Mouse (Mus musculus) myocyte (in vitro differentiated cells): ENCODE data around the gene Tcl1b3. TPM values are rescaled to one million over a fixed set of nuclear protein-coding genes. Genes with fewer than 3 reads are reported as not detected.
"Not testable (repeated sequence)": the region's sequence is repeated elsewhere in the genome, so short reads cannot be mapped to it uniquely, and the experiment has no call there.

Experiments used
- H3K27me3 ChIP-seq: one replicate; pipeline ENCODE4 v1.6.1; 2011; ENCODE audit not compliant: control insufficient read depth, insufficient read depth, insufficient read length
- H3K36me3 ChIP-seq: one replicate; pipeline ENCODE4 v1.6.1; 2011; ENCODE audit not compliant: control insufficient read depth, insufficient read depth
- H3K4me2 ChIP-seq: one replicate; pipeline ENCODE4 v1.6.1; 2011; ENCODE audit warnings: low read depth, control low read depth
- H3K4me3 ChIP-seq: one replicate; pipeline ENCODE4 v1.5.1; 2011; ENCODE audit warnings: mild to moderate bottlenecking, control low read depth, moderate library complexity
- H3K79me2 ChIP-seq: one replicate; pipeline ENCODE4 v1.6.1; 2011; ENCODE audit not compliant: control insufficient read depth, insufficient read depth
- H3ac ChIP-seq: one replicate; pipeline ENCODE4 v1.6.1; 2011; ENCODE audit not compliant: control insufficient read depth, insufficient read length
- CEBPB ChIP-seq: IDR thresholded peaks from 2 replicates; pipeline ENCODE4 v1.6.1; 2011; ENCODE audit warnings: mild to moderate bottlenecking, moderate library complexity; ENCODE audit not compliant: poor library complexity, insufficient read depth, severe bottlenecking
- E2F4 ChIP-seq: IDR thresholded peaks from one replicate; pipeline ENCODE4 v1.6.1; 2011; ENCODE audit warnings: mild to moderate bottlenecking, control low read depth, moderate library complexity; ENCODE audit not compliant: insufficient read depth
- MAX ChIP-seq: IDR thresholded peaks from one replicate; pipeline ENCODE4 v1.6.1; 2011; ENCODE audit warnings: low read depth, mild to moderate bottlenecking, control low read depth
- MYOD1 ChIP-seq, 3 experiments: IDR thresholded peaks; one replicate each; pipeline ENCODE4 v1.6.1; 2011; ENCODE audit warnings: control low read depth in 2 of 3, low read depth in 2 of 3, mild to moderate bottlenecking in 2 of 3, moderate library complexity in 1 of 3; ENCODE audit not compliant: insufficient read length in 2 of 3, control insufficient read depth in 1 of 3
- MYOG ChIP-seq, 3 experiments: IDR thresholded peaks; one replicate each; pipeline ENCODE4 v1.6.1; 2011; ENCODE audit warnings: control low read depth in 2 of 3, low read depth in 2 of 3, mild to moderate bottlenecking in 2 of 3; ENCODE audit not compliant: insufficient read length in 2 of 3, control insufficient read depth in 1 of 3, insufficient read depth in 1 of 3
- POLR2A ChIP-seq: IDR thresholded peaks from one replicate; pipeline ENCODE4 v1.6.1; 2011; ENCODE audit warnings: low read depth, mild to moderate bottlenecking, control low read depth, moderate library complexity; ENCODE audit not compliant: insufficient read length
- POLR2AphosphoS2 ChIP-seq: IDR thresholded peaks from one replicate; pipeline ENCODE4 v1.6.1; 2011; ENCODE audit warnings: low read depth, control low read depth; ENCODE audit not compliant: insufficient read length
- REST ChIP-seq: IDR thresholded peaks from one replicate; pipeline ENCODE4 v1.6.1; 2011; ENCODE audit warnings: mild to moderate bottlenecking, control low read depth, moderate library complexity; ENCODE audit not compliant: insufficient read depth, insufficient read length
- SRF ChIP-seq: IDR thresholded peaks from one replicate; pipeline ENCODE4 v1.6.1; 2011; ENCODE audit warnings: low read depth; ENCODE audit not compliant: control insufficient read depth, insufficient read length
- TCF12 ChIP-seq: IDR thresholded peaks from one replicate; pipeline ENCODE4 v1.6.1; 2011; ENCODE audit warnings: mild to moderate bottlenecking, control low read depth; ENCODE audit not compliant: poor library complexity, insufficient read depth, severe bottlenecking
- TCF3 ChIP-seq: IDR thresholded peaks from one replicate; pipeline ENCODE4 v1.6.1; 2011; ENCODE audit warnings: low read depth, control low read depth; ENCODE audit not compliant: insufficient read length
- USF1 ChIP-seq: IDR thresholded peaks from one replicate; pipeline ENCODE4 v1.6.1; 2011; ENCODE audit warnings: low read depth, mild to moderate bottlenecking, control low read depth, moderate library complexity
- polyA plus RNA-seq: library from polyadenylated mRNA; unstranded; fragments of >200 nt; fragmentation: generic; extraction: Trizol; gene quantifications from one replicate; pipeline ENCODE4 v1.2.1, GENCODE M21; 2012; ENCODE audit warnings: missing spikeins

The Tcl1b3 gene
- polyA plus RNA-seq, result not detected

- H3K27me3 ChIP-seq, result not testable (repeated sequence)
These were observed at the start of gene Tcl1b3 for GRCm38 (mm10) chr12:105190743-105191142. Gene Tcl1b3 (plus strand): TSS chr12:105191043.

GRCm38 (mm10) chr12:105143096-105143495 is 47.7 kb upstream of the Tcl1b3 start:
- Histone ChIP-seq H3K4me2 (no peak overlapping the region), H3ac (no peak overlapping the region), H3K27me3 (no peaks in the 10 kb centered on the region), H3K4me3 (no peak overlapping the region), H3K36me3 (no peaks in the 10 kb centered on the region), H3K79me2 (no peaks in the 10 kb centered on the region)
- TF ChIP-seq TCF12, result no peak

More at GRCm38 (mm10) chr12:105190743-105191142, at the start of gene Tcl1b3:
- not testable (repeated sequence) for H3K4me2 ChIP-seq, H3K79me2 ChIP-seq, H3ac ChIP-seq, H3K36me3 ChIP-seq, H3K4me3 ChIP-seq

GRCm38 (mm10) chr12:105144928-105145327 is 45.9 kb upstream of the Tcl1b3 start:
- H3K4me2 ChIP-seq, H3K27me3 ChIP-seq, H3K36me3 ChIP-seq, H3K4me3 ChIP-seq, H3K79me2 ChIP-seq, H3ac ChIP-seq: not testable (repeated sequence)

GRCm38 (mm10) chr12:105145714-105146113 is 45.1 kb upstream of the Tcl1b3 start, which contains the start of gene Tcl1b2:
Gene Tcl1b2 (plus strand): TSS chr12:105146014.
- H3K27me3 ChIP-seq, result no peaks in the 10 kb centered on the region
- no peak for TF ChIP-seq TCF3
- TF ChIP-seq MAX, result no peak
- H3K4me3 ChIP-seq, result no peak within 1 kb of the TSS
- no peaks in the 10 kb centered on the region for H3K79me2 ChIP-seq
- H3K4me2 ChIP-seq, result no peak within 1 kb of the TSS
- H3ac ChIP-seq, result no peak within 1 kb of the TSS
- no peaks in the 10 kb centered on the region for H3K36me3 ChIP-seq

- not testable (repeated sequence) for H3K36me3 ChIP-seq, H3ac ChIP-seq, H3K27me3 ChIP-seq
These were observed 35.6 kb upstream of the Tcl1b3 start for GRCm38 (mm10) chr12:105155286-105155685.

GRCm38 (mm10) chr12:105158842-105159241 is 32.0 kb upstream of the Tcl1b3 start:
- Histone ChIP-seq H3ac (no peak overlapping the region), H3K36me3 (no peaks in the 10 kb centered on the region), H3K4me2 (no peak overlapping the region), H3K79me2 (no peaks in the 10 kb centered on the region), H3K4me3 (no peak overlapping the region), H3K27me3 (no peaks in the 10 kb centered on the region)
- TF ChIP-seq REST (no peak), E2F4 (no peak), USF1 (no peak), MYOD1 (IDR thresholded peaks at IDR 0.05; ENCODE audit: control insufficient read depth in 1 of 3, insufficient read length in 2 of 3, low read depth in 2 of 3) (no peak), POLR2AphosphoS2 (no peak), MAX (no peak), SRF (no peak), MYOG (IDR thresholded peaks at IDR 0.05; ENCODE audit: control insufficient read depth in 1 of 3, insufficient read depth in 1 of 3, insufficient read length in 2 of 3, low read depth in 2 of 3) (no peak), TCF12 (no peak), POLR2A (no peak)

More at GRCm38 (mm10) chr12:105155286-105155685, 35.6 kb upstream of the Tcl1b3 start:
- H3K4me3 ChIP-seq, H3K4me2 ChIP-seq, H3K79me2 ChIP-seq: not testable (repeated sequence)

GRCm38 (mm10) chr12:105159390-105159789 is 31.5 kb upstream of the Tcl1b3 start, which contains the start of gene Tcl1b1:
Gene Tcl1b1 (plus strand): TSS chr12:105159690.
- Histone ChIP-seq H3ac (no peak within 1 kb of the TSS), H3K79me2 (no peaks in the 10 kb centered on the region), H3K27me3 (no peaks in the 10 kb centered on the region), H3K4me3 (no peak within 1 kb of the TSS), H3K36me3 (no peaks in the 10 kb centered on the region), H3K4me2 (no peak within 1 kb of the TSS)
- no peak for TF ChIP-seq MYOD1 (IDR thresholded peaks at IDR 0.05; ENCODE audit: control insufficient read depth in 1 of 3, insufficient read length in 2 of 3, low read depth in 2 of 3)
- no peak for TF ChIP-seq POLR2AphosphoS2
- no peak for TF ChIP-seq MAX
- TF ChIP-seq POLR2A, result no peak
- no peak for TF ChIP-seq MYOG (IDR thresholded peaks at IDR 0.05; ENCODE audit: control insufficient read depth in 1 of 3, insufficient read depth in 1 of 3, insufficient read length in 2 of 3, low read depth in 2 of 3)
- TF ChIP-seq TCF12, result no peak
- TF ChIP-seq SRF, result no peak
- no peak for TF ChIP-seq REST
- no peak for TF ChIP-seq E2F4
- no peak for TF ChIP-seq CEBPB
- no peak for TF ChIP-seq USF1
- TF ChIP-seq TCF3, result no peak
